Mouse (Mus musculus) thymus, postnatal 4 days (tissue): ENCODE results near the gene Cenpn.

Experiments
- DNase-seq: peaks from one replicate; pipeline ENCODE4 v3.0.0; 2021

Cenpn gene

DNA sequence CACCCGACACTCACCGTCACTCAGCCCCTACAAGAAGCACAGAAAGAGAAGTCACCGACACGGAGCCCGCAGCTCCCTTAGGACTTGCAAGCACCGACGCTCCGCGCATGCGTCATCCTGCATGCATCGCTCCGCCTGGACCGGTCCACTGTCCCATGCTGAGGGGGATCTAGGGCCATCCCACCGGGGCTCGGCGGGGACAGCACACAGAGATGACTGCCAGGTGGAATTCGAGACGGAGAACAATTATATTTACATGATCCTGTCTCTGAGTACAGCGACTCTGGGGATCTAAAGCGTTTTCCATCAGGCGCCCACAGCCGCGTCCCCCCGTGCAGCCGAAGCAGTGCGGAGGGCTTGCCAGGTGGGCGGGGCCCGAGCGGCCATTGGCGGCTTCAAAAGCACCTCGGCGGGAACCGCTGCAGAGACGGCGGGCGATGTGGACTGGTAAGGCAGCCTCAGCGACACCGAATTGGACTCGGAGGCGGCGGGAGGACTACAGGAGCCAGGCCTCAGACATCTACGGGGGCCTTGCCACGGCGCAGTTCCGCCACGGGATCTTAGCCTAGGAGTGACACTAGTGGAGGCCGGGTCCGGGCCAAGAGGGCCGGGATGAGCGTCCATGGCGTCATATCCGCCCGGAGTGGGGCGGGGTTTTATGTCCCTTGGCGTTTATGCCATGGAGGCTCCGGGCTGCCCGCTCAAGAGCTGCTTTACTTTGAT lies at the start of gene Cenpn, which contains the start of gene Cmc2:
Gene Cenpn (plus strand): TSS at position 394 of the 723 bp plus-strand sequence.
Gene Cmc2 (minus strand): TSS at position 119 of the 723 bp plus-strand sequence.
- DNase-seq, result peak; percentile 95

GRCm38 (mm10) chr8:116872761-116873342 lies 48.7 kb upstream of the Cenpn start:
- peak; percentile 40 for DNase-seq

DNA sequence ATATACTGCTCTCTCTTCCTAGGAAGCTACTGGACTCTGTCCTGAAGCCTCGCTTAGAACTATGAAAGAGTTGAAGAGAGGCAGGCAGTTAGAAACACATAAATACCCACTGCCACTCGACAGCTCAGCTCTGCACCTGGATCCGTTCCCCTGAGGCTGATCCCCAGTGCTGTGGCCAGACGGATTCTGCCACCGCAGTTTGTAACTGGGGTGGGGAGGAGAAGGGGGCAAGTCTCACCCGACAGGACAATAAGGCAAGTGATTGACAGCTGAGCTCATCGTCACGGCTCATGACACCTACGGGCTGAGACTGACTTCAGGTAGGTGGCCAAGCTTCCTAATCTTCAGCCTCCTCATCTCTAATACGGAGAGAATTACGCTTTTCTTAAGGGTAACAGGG lies 47.9 kb upstream of the Cenpn start:
- DNase-seq, result peak; percentile 28

DNA sequence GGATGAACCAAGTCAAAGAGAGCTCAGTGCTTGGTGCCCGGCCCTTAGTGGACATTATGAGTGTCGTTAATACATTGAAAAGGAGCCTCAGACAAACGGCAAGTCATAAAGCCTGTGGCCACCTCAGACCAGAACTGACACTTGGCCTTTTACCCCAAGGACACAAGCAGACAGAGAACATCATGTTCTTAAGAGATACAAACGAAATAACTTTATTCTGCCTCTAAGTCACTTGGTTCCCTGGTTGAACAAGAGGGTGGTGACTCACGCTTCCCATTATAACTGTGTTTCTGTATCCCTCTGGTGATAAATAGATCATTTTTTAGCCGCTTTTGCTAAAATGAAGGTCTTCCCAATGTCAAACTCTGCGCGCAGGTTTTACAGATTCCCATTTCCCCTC lies 47.5 kb upstream of the Cenpn start:
- DNase-seq, result no peak

DNA sequence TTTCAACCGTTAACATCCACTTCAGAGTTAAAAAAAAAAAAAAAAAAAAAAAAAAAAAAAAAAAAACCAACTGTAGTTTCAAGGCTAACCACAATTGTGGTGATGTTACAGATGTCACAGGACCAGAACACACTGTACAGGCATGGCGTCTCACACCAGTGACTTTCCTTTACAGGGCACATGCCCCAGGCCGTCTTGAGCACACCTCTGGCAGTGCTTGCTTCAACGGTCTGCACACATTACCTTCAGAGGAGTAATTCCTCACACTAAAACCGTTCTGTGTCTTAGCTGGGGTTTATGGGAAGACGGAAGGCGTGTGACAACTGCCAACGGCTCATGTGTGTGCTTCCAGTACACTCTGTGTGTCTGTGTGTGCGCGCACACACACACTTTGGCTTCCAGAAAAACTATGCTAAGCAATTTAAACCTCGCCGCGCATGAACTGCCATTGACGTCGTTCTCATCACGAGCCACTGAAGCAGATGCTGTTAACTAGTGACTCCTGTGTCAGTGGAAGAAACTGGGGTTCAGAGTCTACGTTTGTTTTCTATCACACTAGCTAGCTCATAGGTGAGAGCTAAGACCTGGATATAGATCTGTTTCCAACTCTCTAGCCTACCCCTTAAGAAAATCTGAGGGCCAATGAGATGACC lies 45.6 kb upstream of the Cenpn start:
- DNase-seq, result peak; percentile 36

- no peak for DNase-seq
Observed at GRCm38 (mm10) chr8:116881396-116881795, 40.1 kb upstream of the Cenpn start.

GRCm38 (mm10) chr8:116887813-116888212 lies 33.7 kb upstream of the Cenpn start:
- no peak for DNase-seq

DNA sequence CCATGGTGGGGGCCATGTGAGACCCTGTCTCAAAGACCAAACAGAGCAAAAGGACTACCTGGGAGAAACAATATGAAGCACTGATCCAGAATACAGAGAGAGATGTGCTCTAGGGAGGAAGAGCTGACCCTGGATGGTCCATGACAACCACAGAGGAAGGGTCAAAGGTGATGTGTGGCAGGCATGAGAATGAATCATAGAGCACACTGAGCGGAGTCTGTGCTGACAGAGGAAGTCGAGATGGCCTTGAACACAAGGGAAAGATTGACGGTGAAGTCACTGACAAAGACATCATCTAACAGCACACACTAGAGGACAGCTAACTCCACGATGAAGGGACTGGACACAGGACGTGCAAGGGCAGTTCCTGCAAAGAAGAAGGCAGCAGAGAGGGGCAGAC lies 30.1 kb upstream of the Cenpn start:
- no peak for DNase-seq

DNA sequence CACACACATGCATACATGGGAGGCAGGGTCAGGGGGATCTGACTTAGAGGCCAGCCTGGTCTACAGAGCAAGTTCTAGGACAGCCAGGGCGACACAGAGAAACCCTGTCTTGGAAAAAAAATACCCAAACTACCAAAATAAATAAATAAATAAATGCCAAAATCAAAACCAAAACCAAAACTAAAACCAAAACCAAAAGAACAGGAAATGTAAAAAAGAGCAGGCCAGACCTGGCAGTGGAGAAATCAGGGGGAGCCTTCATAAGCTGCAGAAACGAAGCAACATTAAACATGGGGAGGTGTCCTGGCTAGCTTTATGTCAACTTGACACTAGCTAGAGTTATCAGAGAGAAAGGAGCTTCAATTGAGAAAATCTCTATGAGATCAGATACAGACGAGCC lies 29.4 kb upstream of the Cenpn start:
- no peak for DNase-seq

- no peak for DNase-seq
Observed at GRCm38 (mm10) chr8:116892636-116893035, 28.9 kb upstream of the Cenpn start.

GRCm38 (mm10) chr8:116893938-116894337 lies 27.6 kb upstream of the Cenpn start:
- DNase-seq, result no peak

- no peak for DNase-seq
Observed at GRCm38 (mm10) chr8:116895521-116895920, 26.0 kb upstream of the Cenpn start.

DNA sequence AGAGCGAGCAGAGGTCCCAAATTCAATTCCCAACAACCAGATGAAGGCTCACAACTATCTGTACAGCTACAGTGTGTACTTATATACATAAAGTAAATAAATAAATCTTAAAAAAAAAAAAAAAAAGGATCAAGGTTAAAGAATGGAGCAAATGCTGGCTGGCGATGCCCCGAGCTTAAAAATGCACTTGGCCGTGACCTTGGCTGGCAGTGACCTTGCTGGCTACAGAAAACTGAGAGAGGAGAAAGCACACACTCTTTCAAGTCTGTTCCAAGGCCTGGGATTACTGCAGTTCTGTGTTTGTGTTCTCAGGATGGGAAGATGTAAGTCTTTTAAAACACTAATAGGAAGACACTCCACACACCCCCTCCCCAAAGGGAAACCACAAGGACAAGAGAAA lies 16.8 kb upstream of the Cenpn start:
- no peak for DNase-seq

DNA sequence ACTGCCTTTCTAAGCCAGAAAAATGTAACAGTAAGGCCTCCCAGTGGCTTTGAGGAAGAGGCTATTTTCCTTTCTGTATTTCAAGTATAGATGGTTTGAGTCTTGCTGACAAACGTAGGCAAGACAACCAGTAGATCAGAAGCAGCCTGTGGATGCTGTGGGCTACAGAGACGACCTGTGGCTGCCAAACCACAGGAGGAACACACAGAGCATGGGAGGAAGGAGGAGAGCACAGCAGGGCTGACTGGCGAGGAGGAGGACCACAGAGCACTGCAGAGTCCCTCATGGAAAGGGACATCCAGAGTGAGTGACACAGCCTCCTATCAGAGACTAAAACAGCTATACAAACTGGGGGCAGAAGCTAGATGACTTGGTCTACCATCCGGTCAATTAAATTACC lies 16.3 kb upstream of the Cenpn start:
- peak; percentile 25 for DNase-seq

GRCm38 (mm10) chr8:116905836-116906235 lies 15.7 kb upstream of the Cenpn start:
- no peak for DNase-seq

- peak; percentile 77 for DNase-seq
Observed at GRCm38 (mm10) chr8:116921005-116921336, 559 bp upstream of the Cenpn start.

- no peak for DNase-seq
Observed at GRCm38 (mm10) chr8:116922060-116922757, 679 bp downstream of the Cenpn start.

- DNase-seq, result peak; percentile 51
Observed at GRCm38 (mm10) chr8:116923526-116923925, 2.0 kb downstream of the Cenpn start.

- peak; percentile 88 for DNase-seq
Observed at GRCm38 (mm10) chr8:116927880-116928279, 6.3 kb downstream of the Cenpn start.

DNA sequence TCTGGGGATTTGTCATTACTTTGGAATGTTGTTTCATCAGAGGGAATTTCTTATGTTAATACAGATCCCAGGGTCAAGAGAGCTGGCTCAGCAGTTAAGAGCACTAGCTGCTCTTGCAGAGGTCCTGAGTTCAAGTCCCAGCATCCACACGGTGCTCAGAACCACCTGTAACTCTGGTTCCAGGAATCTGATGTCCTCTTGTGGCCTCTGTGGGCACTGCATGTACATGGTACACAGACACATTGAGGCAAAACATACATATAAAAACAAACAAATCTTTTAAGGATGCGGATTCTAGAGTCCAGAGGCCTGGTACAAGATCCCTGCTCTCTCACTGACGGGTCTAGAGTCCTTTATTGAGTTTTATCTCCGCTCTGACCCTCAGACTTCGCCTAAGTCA lies 7.1 kb downstream of the Cenpn start:
- DNase-seq, result no peak

- DNase-seq, result no peak
Observed at GRCm38 (mm10) chr8:116934976-116935375, 13.4 kb downstream of the Cenpn start.

DNA sequence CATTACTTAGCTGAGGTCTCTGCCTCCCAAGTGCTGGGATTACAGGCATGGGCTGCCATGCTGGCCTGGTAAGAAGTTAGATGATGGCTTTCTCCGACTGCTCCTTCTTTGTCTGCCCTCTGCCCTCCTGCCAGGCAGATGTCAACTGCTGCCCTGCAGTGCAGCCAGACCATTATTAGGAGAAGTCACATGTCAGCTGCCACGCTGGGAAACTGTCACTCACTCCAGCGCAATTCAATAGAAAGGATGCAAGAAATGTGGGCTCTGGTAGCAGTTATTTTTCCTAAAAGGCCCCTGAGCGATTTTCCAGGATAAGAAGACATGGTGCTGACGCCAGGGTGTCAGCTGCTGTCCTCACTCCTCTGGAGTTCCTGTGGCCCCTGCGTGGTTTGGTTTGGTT lies 14.0 kb downstream of the Cenpn start:
- no peak for DNase-seq

DNA sequence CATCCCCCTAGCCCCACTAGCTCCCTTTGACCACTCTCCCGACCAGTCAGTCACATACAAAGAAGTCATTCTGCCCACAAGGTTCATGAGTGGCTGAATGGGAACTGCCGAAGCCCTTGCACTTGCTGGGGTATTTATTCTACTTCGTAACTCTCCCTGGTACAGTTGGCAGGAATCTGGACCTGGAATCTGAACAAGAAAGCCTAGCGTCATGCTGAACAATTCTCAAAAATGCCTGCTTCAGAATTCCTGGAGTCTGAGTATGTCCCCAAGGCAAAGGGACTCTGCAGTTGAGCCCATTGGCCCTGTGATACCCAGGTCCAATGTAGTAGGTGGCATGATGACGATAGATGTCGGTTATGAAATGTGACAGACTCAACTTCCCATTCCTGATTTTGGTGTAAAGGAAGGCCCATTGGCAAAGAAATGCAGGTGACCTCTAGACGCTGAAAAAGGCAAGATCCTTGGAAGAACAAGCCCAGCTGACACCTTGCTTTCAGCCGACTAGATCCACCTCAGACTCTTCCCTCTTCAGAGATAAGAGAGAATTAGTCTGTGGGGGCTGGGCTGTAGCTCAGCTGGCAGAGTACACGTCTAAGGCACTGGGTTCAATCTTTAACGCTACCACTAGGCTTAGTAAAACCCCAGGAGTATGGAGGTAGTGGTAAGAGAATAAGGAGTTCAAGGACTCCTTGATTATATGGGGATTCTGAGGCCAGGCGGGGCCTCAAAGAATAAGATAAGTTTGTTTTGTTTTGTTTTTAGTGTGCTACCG lies 20.9 kb downstream of the Cenpn start:
- no peak for DNase-seq
